Mouse (Mus musculus) kidney, adult 11 months (tissue): Measurements from ENCODE around the gene Spsb4.
A peak's percentile ranks its signal among the peaks of the same experiment; 100 is the strongest.
"Not testable (repeated sequence)": the region's sequence is repeated elsewhere in the genome, so short reads cannot be mapped to it uniquely, and the experiment has no call there.

ENCODE experiments used
- DNase-seq: peaks from one replicate; pipeline ENCODE4 v3.0.0; 2022

Spsb4 gene

DNA sequence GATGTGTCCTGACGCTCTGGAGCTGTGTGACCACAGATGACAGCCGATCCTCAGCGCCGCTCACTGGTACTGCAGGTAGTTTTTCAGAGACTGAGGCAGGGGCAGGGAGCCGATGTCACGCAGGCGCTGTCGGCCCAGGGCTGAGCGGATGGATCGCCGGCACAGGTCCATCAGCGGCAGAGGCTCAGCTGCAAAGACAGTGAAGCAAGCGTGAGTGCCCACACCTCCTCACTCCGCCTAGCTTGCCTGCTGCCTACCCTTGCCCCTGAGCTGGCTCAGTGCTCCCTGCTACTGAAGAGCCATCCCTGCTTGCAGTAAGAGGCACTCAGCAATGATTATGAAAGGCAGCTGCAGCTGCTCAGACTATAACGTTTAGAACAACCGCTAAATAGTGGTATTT is 74.1 kb downstream of the Spsb4 start:
- no peak for DNase-seq

DNA sequence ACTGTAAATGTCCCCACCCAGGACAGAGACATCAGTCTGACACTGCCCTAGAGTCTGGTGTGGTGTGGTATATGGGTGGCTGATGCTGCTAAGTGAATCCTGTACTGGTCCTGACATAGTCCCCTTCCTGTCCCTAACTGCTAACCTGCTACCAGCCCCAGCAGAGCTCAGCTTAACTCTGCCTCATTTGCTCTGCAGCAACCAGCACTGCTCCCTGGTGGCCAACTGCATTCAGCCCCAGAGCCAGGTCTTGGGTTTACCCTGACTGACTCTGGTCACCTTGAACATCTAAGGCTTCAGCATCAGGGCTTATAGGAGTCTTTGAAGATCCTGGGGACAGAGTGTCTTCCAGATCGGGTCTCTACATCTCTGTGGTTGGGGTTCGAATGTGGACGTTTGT is 75.7 kb downstream of the Spsb4 start:
- DNase-seq: no peak

DNA sequence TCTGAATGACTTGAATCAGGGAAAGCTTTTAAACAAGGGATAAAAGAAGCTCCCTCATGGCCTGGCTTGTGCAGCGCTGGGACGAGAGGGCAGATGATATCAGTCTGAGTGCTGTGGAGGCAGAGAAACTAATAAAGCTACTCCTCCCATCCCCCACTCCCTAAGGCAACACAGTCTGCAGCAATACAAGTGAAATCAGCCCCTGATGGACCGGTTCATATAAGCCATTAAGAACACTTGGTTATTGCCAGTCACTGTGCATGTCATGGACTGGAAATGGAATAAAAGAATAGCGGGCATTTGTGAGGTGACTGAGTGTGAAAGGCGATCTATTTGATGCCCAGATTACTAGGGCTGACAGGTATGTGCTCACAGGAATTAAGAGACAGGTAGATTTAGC is 79.8 kb downstream of the Spsb4 start:
- no peak for DNase-seq

DNA sequence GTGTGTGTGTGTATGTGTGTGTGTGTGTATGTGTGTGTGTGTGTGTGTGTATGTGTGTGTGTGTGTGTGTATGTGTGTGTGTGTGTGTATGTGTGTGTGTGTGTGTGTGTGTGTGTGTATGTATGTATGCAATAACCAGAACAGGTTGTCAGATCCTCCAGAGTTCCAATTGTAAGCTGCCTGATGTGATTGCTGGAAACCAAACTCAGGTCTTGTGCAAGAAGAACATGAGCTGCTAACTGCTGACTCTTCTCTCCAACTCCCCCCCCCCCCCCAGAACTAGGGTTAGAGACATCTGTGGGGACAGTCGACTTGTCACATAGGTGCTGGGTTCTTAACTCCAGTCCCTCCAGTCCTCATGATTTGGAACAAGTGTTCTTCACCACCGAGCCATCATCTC is 82.2 kb downstream of the Spsb4 start:
- DNase-seq: not testable (repeated sequence)

DNA sequence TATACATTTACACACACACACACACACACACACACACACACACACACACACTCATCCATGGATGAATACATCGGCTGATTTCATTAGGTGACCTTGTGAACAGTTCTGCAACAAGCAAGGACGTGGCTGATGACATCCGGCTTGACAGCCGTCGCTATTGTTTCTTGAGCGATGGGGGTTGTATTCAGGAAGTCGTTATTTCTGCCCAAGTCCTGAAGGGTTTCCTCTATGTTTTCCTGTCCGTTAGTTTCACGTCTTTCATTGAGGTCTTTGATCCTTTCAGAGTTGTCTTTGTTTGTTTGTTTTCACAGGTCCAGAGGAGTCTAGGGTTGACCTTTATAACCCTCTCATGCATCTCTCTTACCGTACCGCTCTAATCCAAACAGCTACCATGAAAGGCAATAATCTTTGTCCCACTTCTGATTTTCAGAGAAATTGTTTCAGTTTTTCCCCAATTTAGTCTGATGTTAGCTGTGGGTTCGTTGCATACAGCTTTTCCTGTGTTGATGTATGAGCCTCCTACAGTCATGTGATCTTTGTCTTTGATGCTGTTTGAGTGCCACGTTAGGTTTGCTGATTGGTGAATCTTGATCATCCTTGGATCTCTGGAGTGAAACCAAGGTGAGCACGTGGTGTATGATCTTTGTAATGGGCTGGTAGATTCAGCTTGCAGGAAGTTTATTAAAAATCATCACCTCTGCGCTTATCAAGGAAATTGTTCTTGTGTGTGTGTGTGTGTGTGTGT is 82.9 kb downstream of the Spsb4 start:
- DNase-seq: no peak

DNA sequence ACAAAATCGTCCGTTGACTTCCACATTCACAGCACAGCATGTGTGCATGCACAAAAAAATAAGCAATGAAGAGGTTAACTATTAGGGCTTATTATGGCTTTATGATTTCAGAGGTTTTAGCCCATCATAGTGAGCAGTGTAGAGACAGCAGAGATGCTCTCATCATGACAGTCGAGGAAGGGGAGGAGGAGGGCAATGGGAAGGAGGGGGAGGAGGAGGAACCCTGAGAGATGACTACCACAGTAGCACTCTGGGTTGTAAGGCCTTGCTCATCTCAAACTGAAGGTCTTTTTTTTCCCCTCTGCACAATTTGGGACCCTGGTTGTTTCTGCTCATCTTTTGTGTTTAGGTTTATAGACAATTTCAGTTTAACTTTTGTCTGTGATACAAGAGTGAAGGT is 83.8 kb downstream of the Spsb4 start:
- DNase-seq: no peak

DNA sequence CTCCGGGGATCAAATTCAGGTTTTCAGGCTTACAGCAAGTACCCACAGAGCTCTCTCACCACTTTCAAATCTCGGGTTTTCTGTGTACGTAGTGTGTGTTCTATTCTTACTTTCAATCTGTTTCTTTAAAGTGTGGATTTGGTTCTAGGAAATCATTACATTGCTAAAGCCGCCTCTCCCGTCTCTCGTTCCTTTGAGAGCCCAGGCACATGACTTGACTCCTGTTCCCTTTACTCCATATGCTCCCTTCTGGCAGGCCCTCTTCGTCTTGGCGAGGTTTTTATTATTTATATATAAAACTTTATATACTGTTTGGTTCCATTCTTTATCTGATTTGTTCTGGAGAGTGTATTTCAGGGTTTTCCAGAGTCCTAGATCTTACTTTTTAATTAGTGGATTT is 85.9 kb downstream of the Spsb4 start:
- DNase-seq: no peak

DNA sequence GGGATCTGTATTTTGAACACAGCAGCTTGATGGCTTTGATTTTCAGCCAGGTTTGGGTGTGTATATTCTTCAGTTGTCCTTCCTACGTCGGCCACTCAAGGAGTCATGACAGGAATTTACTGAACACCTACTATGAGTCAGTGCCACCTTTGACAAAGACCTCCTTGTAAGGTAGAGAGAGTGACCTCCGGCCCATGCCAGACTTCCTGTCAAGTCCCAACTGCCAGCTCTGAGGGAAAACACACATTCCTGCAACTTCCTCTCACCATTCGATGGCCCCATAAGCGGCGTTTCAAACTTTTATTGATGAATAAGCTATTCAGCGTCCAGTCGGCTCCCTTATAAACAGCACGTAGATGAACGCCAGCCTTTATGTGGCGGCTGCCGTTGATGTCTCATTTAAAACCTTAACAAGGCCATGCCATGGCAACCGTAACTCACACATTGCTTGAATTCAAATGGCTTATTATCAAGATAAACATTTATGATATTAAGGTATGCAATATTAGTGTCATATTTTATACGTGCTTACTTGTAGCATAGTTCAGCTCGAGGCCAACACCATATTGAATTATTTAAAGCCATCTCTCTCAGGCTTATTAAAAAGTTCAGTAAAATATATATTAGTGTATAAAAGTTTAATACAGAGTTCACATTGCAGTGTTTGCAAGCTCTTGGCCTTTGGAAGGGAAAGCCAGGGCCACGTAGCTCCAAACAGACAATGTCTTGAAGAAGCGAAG is 94.9 kb downstream of the Spsb4 start:
- no peak for DNase-seq

DNA sequence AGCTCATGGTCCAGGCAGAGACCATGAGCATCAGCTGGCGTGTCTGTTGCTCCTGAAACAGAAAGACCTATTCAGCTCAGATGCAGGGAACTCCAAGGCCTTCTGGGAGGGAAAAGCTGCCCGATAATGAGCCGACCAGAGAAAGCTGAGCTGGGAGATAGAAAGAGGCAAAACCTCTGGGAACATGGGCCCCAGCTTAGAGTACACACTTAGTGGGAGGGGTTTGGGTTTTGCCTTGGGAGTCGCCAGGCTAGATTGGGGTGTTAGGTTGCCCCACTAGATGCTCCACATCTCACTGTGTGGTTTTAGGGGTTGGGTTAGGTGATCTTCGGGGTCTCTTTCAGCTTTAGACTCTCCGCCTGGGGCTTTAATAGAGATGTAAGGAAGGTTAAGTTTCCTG is 95.5 kb downstream of the Spsb4 start:
- DNase-seq: no peak

DNA sequence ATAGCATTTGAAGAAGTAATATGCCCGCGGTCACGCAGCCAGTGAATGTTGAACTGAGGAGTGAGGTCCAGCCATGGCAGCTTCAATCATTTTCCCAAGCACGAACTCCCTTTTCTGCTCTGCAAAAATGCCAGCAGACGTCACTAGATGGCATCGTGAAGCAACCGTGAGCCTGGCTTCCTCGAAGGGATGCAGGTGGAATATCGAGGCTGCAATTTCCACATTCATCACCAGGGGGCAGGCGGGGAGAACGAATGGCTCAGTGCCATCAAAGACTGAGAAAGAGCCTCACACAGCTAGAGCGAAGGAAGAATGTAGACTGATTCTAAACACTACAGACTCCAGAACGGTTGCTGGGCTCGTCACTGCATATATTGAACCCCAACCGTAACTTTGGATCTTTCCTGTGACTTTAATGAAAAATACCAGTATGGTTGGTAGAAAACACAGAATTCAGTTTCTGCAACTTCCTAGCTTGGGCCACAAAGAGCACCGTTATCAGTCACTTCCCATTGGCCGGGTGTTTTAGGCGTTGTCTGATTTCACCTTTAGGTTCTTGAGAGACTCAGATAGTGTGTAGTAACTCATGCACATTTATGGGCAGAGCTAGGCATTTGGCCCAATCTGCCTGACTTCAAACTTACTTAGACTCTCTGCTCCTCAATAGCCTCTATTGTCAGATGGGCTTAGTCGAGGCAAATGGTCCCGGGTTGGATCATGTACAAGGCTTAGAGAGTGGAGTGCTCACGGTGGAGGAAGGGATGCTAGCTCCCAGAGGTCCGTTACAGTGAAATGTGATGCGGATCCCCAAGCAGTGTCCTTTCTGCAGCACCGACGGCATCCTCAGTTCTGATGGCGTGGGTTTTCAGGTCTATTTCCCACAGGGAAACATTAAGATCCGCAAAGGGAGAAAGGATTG is 101.8 kb downstream of the Spsb4 start:
- peak; percentile 93 for DNase-seq

DNA sequence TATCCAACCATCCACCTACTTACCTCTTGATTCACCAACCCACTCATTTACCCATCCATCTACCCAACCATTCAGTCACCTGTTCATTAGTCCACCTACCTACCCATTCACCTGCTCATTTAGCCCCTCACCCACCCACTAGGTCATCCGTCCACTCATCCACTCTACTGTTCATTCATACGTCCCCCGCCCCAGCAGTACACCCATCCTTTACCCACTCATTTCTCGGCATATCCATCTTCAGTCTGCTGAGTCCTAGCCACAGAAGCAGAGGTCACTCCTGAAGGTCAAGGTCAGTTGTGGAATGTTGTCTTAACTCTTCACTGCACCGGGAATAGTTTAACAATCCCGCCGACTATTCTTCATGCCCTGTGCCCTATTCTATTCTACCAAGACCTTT is 102.6 kb downstream of the Spsb4 start:
- no peak for DNase-seq

DNA sequence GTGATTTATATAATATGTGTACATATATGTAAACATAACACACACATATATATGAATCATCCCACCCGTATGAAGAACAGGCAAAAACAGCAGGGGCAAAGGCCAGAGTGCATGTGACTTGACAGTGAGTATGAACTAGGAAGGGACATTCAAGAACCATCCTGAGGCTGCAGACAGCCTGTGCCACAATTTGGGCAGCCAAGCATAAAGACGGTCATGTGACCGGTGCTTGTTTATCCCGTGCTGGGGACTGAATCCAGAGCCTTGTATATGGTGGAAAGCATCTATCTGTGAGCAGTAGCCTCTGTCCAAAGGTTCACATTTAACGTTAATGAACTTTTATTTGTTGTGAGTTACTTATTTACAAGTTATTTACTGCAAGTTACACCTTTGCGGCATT is 103.8 kb downstream of the Spsb4 start:
- DNase-seq: peak; percentile 36

DNA sequence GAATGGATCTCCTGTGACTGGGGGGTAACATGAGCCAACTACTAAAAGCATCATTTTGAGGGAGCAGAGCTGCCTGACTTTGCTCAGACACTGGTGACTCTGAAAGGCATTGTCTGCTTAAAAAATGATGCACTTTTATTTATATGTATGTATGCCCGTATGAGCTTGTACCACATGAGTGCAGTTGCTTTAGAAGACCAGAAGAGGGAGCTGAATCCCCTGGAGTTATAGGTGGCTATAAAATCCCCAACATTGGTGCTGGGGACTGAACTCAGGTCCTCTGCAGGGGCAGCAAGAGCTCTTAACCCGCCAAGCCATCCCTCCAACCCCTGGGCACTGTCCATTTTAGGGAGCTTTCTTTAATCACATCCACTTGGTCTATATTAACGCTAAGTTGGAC is 104.6 kb downstream of the Spsb4 start:
- DNase-seq: no peak

DNA sequence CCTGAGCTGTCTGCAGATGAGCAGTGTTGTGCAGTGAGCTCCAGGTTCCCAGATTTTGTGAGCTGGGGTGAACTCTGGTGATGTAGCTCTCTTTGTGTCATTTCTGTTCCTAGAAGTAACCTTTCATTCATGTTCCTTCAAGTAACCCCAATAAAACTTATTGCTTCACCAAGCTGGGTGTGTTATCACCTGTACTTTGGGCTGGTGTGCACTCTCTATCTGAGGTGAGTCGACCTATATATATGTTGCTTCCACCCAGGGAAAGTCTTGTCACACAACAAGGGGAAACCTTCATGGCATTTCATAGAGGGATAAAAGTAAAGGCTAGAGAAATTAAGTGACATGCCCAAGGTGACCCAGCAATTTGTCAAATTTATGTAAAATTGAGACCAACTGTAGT is 109.1 kb downstream of the Spsb4 start:
- no peak for DNase-seq

DNA sequence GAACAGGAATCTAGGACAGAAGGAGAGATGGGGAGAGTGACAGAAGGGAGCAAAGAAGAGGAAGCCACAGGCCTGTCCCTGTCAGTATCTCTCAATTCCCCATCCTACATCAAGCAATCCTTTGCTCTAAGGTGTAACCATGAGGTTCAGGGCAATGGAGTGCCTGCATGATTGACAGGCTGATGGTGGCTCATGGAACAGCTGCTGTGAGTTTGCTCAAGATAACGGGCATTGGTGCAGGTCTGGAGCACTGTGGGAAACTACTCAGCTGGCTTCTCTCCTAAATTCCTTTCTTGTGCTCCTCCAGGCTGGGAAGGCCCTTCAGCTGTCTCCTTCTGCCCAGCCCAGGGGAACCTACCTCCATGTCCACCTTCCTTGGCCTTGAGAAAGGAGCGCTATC is 109.9 kb downstream of the Spsb4 start:
- DNase-seq: no peak

DNA sequence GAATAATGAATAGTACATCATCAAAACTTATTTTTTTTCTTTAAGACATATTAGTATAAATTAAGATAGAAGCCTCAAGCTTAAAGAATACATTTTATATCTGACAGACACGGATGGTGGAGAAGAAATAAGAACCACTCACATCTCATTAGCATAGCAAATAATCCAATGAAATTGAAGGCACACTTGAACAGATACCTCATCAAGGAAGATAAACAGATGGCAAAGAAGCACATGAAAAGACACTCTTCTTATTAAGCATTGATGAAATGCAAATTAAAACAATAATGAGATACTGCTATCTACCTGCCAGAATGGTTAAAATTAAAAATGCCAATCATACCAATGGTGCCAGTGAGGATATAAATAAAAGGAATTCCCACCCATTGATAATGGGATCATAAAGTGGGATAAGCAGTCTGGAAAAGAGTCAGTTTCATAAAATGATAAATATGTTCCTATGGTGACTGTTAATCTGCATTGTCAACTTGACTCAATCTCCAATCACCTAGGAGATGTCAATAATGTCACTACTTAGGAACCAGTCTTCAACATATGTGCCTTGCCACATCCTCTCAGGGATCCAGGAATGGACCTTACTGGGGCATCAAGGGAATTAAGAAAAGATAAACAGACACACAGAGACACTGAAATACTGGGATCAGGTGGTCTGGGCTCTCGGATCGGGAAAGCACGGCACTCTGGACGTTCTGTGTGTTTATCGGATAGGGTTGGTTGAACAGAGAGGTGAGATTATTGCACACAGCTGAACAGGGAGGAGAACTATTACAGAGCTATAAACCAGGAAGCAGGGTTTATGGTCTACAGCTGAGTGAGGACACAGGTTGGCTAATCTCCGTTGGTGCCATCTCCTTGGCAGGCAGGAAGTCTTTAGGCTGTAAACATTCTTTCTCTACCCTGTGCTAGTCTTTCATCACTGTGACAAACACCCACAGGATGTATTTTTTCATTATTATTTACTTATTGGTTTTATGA is 114.0 kb downstream of the Spsb4 start:
- DNase-seq: no peak

DNA sequence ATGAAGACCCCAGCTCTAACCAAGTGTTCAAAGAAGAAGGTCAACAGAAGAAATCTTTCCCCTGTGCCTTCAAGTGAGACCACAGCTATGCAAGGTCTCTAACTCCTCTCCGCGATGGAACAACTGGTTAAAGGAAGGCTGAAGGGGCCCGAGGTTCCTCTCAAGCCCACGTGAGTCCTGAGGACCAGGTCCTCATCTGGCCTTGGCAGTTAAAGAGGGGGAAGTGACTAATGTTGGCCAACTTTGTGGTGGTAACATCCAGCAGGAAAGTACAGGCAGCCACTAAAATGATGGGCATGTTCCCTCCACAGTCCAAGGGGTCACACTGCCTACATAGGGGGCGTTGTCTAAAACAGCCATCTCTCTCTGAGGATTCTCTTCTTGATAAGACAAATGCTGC is 118.9 kb downstream of the Spsb4 start:
- DNase-seq: no peak

DNA sequence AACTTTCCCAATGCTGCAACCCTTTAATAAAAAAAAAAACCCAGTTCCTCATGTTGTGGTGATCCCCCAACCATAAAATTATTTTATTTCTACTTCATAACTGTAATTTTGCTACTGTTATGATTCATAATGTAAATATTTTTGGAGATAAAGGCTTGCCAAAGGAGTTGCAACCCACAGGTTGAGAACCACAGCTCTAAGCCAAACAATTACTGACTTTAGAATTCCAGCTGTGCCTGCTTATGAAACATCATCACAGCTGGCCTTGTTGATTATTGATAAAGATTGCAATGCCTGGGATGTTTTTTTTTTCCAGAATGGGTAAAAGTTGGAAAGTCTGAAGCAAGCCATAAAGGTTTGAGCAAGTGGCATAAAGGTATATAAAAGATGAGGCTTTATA is 119.6 kb downstream of the Spsb4 start:
- no peak for DNase-seq

DNA sequence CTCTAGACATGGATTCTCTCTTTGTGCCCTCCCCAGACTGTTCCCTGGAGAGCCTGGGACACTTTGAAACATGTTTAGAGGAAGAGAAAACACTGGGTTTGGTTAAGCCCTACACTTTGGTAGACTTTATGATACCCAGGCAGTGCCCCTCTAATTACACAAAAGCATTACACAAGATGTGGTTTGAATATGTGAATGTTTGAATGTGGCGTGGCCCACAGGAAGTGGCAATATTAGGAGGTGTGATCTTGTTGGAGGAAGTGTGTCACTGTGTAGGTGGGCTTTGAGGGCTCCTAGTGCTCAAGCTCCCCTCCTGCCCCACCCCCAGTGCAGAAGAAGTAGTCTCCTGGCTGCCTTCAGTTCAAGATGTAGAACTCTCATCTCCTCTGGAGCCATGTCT is 122.0 kb downstream of the Spsb4 start:
- DNase-seq: no peak

DNA sequence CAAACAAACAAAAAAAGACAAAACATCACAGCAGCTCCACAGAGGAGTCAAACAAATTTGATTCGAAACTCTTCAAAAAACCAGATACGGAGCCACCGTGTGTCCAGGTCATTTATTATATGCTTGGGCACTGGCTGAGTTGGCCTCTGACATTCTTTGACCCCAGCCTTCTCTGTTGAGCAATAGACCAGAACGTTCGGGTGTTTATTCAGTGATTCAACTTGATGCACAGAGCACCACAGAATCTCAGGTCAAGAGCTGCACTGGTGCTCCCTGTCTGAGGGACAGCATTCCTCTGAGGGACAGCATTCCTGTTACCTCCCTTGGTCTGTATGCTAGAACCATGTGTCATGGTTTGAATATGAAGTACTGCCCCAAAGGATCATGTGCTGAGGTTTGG is 125.1 kb downstream of the Spsb4 start:
- peak; percentile 40 for DNase-seq
